8 mouse cellular contexts compared by ENCODE assay signal in genomic region chr11:50130811-50131766, GRCm38 (mm10). TPM values are rescaled to one million over a fixed set of nuclear protein-coding genes. Genes with fewer than 3 reads are reported as not detected.
A peak's percentile ranks its signal among the peaks of the same experiment; 100 is the strongest.
DNase-seq lines count a peak whose midpoint lies in the region; ATAC-seq lines count a peak whose summit lies in the region.

Gene Tbc1d9b, plus strand, starts transcription at chr11:50131396.

- no peaks in the 10 kb centered on the region for H3K27me3 ChIP-seq in heart, embryonic 13.5 days (replicated peaks)
- no peaks in the 10 kb centered on the region for H3K27me3 ChIP-seq in liver, embryonic 12.5 days (replicated peaks)
- H3K27me3 ChIP-seq in stomach, embryonic 15.5 days (replicated peaks) = no peaks in the 10 kb centered on the region

- peak within 1 kb of the TSS; percentile 92 for H3K27ac ChIP-seq in heart, embryonic 13.5 days (replicated peaks)
- peak within 1 kb of the TSS; percentile 91 for H3K27ac ChIP-seq in liver, embryonic 12.5 days
- H3K27ac ChIP-seq in stomach, embryonic 15.5 days = peak within 1 kb of the TSS; percentile 84

- H3K9ac ChIP-seq in heart, embryonic 13.5 days = peak within 1 kb of the TSS; percentile 99
- H3K9ac ChIP-seq in liver, embryonic 12.5 days = peak within 1 kb of the TSS; percentile 97
- H3K9ac ChIP-seq in stomach, embryonic 15.5 days = peak within 1 kb of the TSS; percentile 99

- under 1% methylated on average over 77 of the region's 77 CpGs for WGBS in heart, embryonic 13.5 days
- 4% methylated on average over 75 of the region's 77 CpGs for WGBS in liver, embryonic 12.5 days (ENCODE audit: insufficient replicate concordance)
- under 1% methylated on average over 71 of the region's 77 CpGs for WGBS in stomach, embryonic 15.5 days

- peak; percentile 85 for ATAC-seq in erythroid progenitor cell, adult 5-6 weeks (replicated peaks; ENCODE audit: low FRiP score, poor library complexity, severe bottlenecking)
- peak; percentile 86 for ATAC-seq in heart, embryonic 13.5 days (ENCODE audit: extremely low read depth, insufficient number of reproducible peaks, low FRiP score, low TSS enrichment)
- peak; percentile 91 for ATAC-seq in liver, embryonic 12.5 days
- peak; percentile 90 for ATAC-seq in stomach, embryonic 15.5 days (ENCODE audit: insufficient read depth, low FRiP score, low read depth)

- DNase-seq in CD4-positive helper T cell, adult 2 months (ENCODE audit: low read depth, low spot score) = peak; percentile 92
- peak; percentile 63 for DNase-seq in brain, embryonic 18.5 days (ENCODE audit: low read depth, low spot score)
- DNase-seq in kidney, postnatal 10 days = peak; percentile 95
- peak; percentile 86 to 90 for DNase-seq in natural killer cell, adult 2 months (ENCODE audit: low spot score in 2 of 2)

- peak within 1 kb of the TSS; percentile 90 for H3K4me3 ChIP-seq in heart, embryonic 13.5 days
- H3K4me3 ChIP-seq in liver, embryonic 12.5 days = peak within 1 kb of the TSS; percentile 90
- peak within 1 kb of the TSS; percentile 88 for H3K4me3 ChIP-seq in stomach, embryonic 15.5 days (replicated peaks)

- H3K36me3 ChIP-seq in heart, embryonic 13.5 days = peaks cover 6% of the 10 kb centered on the region
- H3K36me3 ChIP-seq in liver, embryonic 12.5 days = peaks cover 11% of the 10 kb centered on the region
- H3K36me3 ChIP-seq in stomach, embryonic 15.5 days = peaks cover 3% of the 10 kb centered on the region; the same call in 1 of the 2 replicates

- peaks cover 33% of the 10 kb centered on the region for H3K4me1 ChIP-seq in heart, embryonic 13.5 days
- H3K4me1 ChIP-seq in liver, embryonic 12.5 days = peaks cover 67% of the 10 kb centered on the region
- H3K4me1 ChIP-seq in stomach, embryonic 15.5 days = peaks cover 15% of the 10 kb centered on the region

- H3K4me2 ChIP-seq in heart, embryonic 13.5 days = peak within 1 kb of the TSS; percentile 93
- peak within 1 kb of the TSS; percentile 90 for H3K4me2 ChIP-seq in liver, embryonic 12.5 days
- H3K4me2 ChIP-seq in stomach, embryonic 15.5 days = peak within 1 kb of the TSS; percentile 95

- no peaks in the 10 kb centered on the region for H3K9me3 ChIP-seq in heart, embryonic 13.5 days
- no peaks in the 10 kb centered on the region for H3K9me3 ChIP-seq in liver, embryonic 12.5 days (replicated peaks)
- no peaks in the 10 kb centered on the region for H3K9me3 ChIP-seq in stomach, embryonic 15.5 days

RNA-seq across cellular contexts. Expression of gene Tbc1d9b, which starts in this region (rescaled TPM):
- 13.0 and 16.3 TPM in 2 replicates for total RNA-seq in erythroid progenitor cell, adult 5-6 weeks (2015; ENCODE audit: low replicate concordance)
- total RNA-seq in erythroid progenitor cell, adult 5-6 weeks (2017; ENCODE audit: low replicate concordance) = 6.2 and 16.6 TPM in 2 replicates
- polyA plus RNA-seq in heart, embryonic 13.5 days (2015; fragmentation: Nextera tagmentation; extraction: Ambion mirVana) = 26.5 and 26.8 TPM in 2 replicates
- polyA plus RNA-seq in liver, embryonic 12.5 days (2016; fragmentation: Nextera tagmentation; extraction: Ambion mirVana) = 20.2 and 20.3 TPM in 2 replicates
- polyA plus RNA-seq in stomach, embryonic 15.5 days (2015; fragmentation: Nextera tagmentation; extraction: Ambion mirVana) = 33.4 and 35.9 TPM in 2 replicates

Comparison
In these comparisons a context has a peak if more than half of its experiments do, and no peak if none do; other contexts are left out.
1. Peak in every context shown above with its lines: DNase-seq, ATAC-seq, H3K4me3 ChIP-seq and H3K27ac ChIP-seq.